Mouse (Mus musculus): ENCODE measurements around the gene Hk2.

DNA sequence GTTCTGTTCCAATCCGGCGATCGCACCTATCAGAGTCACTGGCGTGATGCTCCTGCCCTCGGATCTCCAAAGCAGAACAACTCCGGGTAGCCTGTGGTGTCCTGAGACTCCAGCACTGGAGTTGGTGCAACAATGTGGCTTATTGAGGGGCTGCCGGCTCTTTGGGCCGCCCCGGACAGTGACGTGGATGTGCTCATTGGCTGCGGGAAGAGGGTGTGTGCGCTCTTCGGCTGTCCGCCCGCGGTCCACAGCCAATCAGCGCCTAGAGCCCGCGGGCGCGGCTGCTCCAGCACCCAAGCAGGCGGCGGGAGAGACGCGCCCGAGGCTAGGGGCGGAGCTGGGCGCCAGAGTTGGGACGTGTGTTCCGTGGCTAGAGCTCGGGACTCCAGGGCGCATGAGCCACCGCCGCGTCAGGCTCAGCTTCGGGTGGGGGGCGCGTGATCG is at the start of gene Hk2:
- no peak for TF ChIP-seq EP300 (IDR thresholded peaks at IDR 0.05; ENCODE audit: low read depth)
- no peak for TF ChIP-seq CTCF (IDR thresholded peaks at IDR 0.05; ENCODE audit: low read depth)
